Mouse (Mus musculus): ENCODE results near the gene Tmem256. TPM values are rescaled to one million over a fixed set of nuclear protein-coding genes. Genes with fewer than 3 reads are reported as not detected.

The Tmem256 gene
- total and polyA plus RNA-seq, 3 experiments: 185 to 327 (median 206) TPM

DNA sequence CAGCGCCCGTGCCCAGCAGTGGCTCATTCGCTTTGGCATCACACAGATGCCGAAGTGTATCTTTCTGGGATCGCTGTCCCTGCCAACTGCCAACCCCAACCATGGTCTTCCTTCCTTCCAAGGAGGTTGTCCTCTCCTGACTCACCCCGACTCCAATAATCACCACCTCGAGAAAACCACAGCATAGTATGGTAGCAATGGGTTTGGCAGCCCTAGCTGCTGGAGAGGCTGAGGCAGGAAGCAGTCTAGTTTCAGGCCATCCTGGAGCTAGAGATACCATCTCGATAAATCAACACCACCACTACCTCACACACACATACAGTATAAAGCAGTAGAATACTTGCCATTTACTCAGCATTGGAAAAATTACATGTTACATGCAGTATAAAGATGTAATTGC, 19.4 kb upstream of the Tmem256 start:
- dilution Hi-C loops (cut with MboI; ENCODE audit: extremely low pct_ligation_motif_present, extremely low pct_unique_long_range_greater_than_20kb, low sequenced_read_pairs) (no loop called here), in situ Hi-C loops (cut with MboI; ENCODE audit: low pct_ligation_motif_present, low pct_unique_long_range_greater_than_20kb, low sequenced_read_pairs) (no loop called here)
- H3K9ac ChIP-seq (ENCODE audit: insufficient read depth, low read depth): no peak overlapping the region
- H3K79me2 ChIP-seq (replicated peaks; ENCODE audit: control insufficient read depth, extremely low read depth, insufficient read depth, poor library complexity, severe bottlenecking): no peaks in the 10 kb centered on the region
- no peak overlapping the region for H3K4me3 ChIP-seq (replicated peaks in 1 of 3; ENCODE audit: low read depth in 2 of 3, low read length in 2 of 3, poor library complexity in 1 of 3)
- TF ChIP-seq GABPA (IDR thresholded peaks at IDR 0.05; ENCODE audit: insufficient replicate concordance, low read depth, low read length) (no peak), KAT2A (IDR thresholded peaks at IDR 0.05; ENCODE audit: insufficient replicate concordance, low read length) (no peak), ZKSCAN1 (IDR thresholded peaks at IDR 0.05; ENCODE audit: borderline replicate concordance, low read depth, low read length) (no peak), POLR2A (IDR thresholded peaks at IDR 0.05; ENCODE audit: low read depth, low read length) (no peak), USF1 (IDR thresholded peaks at IDR 0.05; ENCODE audit: low read depth, low read length) (no peak), MXI1 (IDR thresholded peaks at IDR 0.05; ENCODE audit: low read depth, low read length) (no peak), IRF4 (IDR thresholded peaks at IDR 0.05; ENCODE audit: low read depth, low read length) (no peak), JUN (IDR thresholded peaks at IDR 0.05; ENCODE audit: insufficient read depth, low read depth, low read length) (no peak), CHD1 (IDR thresholded peaks at IDR 0.05; ENCODE audit: low read depth, low read length) (no peak), NRF1 (IDR thresholded peaks at IDR 0.05; ENCODE audit: low read depth, low read length) (no peak)
- no peaks in the 10 kb centered on the region for H3K36me3 ChIP-seq (replicated peaks in 1 of 2; ENCODE audit: control insufficient read depth in 1 of 2, insufficient read depth in 1 of 2, low read length in 1 of 2)
- no peaks in the 10 kb centered on the region for H3K9me3 ChIP-seq (replicated peaks; ENCODE audit: low read length)
- H3K27ac ChIP-seq (ENCODE audit: insufficient read depth, low read depth): no peak overlapping the region
- peaks cover 65% of the 10 kb centered on the region for H3K27me3 ChIP-seq (replicated peaks)
- no peak for DNase-seq (ENCODE audit: extremely low read depth)
- no peak overlapping the region for H3K4me2 ChIP-seq (ENCODE audit: insufficient read depth, low read depth, poor library complexity, severe bottlenecking)
- peaks cover 0 to under 1% of the 10 kb centered on the region in 2 experiments; a peak in 1 of 4 replicates for H3K4me1 ChIP-seq (ENCODE audit: control insufficient read depth in 1 of 2, insufficient read depth in 2 of 2)

- no peak within 1 kb of the TSS for H3K4me2 ChIP-seq (ENCODE audit: insufficient read depth, low read depth, poor library complexity, severe bottlenecking)
- in situ Hi-C loops (cut with MboI; ENCODE audit: low pct_ligation_motif_present, low pct_unique_long_range_greater_than_20kb, low sequenced_read_pairs): no loop called here
- peaks cover 45% of the 10 kb centered on the region for H3K27me3 ChIP-seq (replicated peaks)
- TF ChIP-seq RAD21 (IDR thresholded peaks at IDR 0.05; ENCODE audit: low read depth, low read length) (no peak), JUN (IDR thresholded peaks at IDR 0.05; ENCODE audit: insufficient read depth, low read depth, low read length) (no peak), UBTF (IDR thresholded peaks at IDR 0.05; ENCODE audit: low read depth, low read length) (no peak), BHLHE40 (IDR thresholded peaks at IDR 0.05; ENCODE audit: low read depth, low read length) (no peak), KAT2A (IDR thresholded peaks at IDR 0.05; ENCODE audit: insufficient replicate concordance, low read length) (no peak), MYC (IDR thresholded peaks at IDR 0.05; ENCODE audit: low read depth, low read length) (no peak), CHD1 (IDR thresholded peaks at IDR 0.05; ENCODE audit: low read depth, low read length) (no peak), IRF4 (IDR thresholded peaks at IDR 0.05; ENCODE audit: low read depth, low read length) (no peak), E2F4 (IDR thresholded peaks at IDR 0.05; ENCODE audit: insufficient replicate concordance, low read depth, low read length) (no peak), USF2 (conservative IDR thresholded peaks at IDR 0.05; ENCODE audit: low read depth, low read length) (no peak), MEF2A (IDR thresholded peaks at IDR 0.05; ENCODE audit: borderline replicate concordance, low read depth, low read length) (no peak), ETS1 (conservative IDR thresholded peaks at IDR 0.05; ENCODE audit: low read depth, low read length) (no peak), MAX (IDR thresholded peaks at IDR 0.05; ENCODE audit: low read length) (no peak), GABPA (IDR thresholded peaks at IDR 0.05; ENCODE audit: insufficient replicate concordance, low read depth, low read length) (no peak), ZNF384 (IDR thresholded peaks at IDR 0.05; ENCODE audit: low read depth, low read length) (no peak), CTCF (conservative IDR thresholded peaks at IDR 0.05 in 1 of 2, IDR thresholded peaks at IDR 0.05 in 1 of 2; ENCODE audit: low read depth in 2 of 2, low read length in 2 of 2) (no peak), ELF1 (IDR thresholded peaks at IDR 0.05; ENCODE audit: low read depth, low read length) (no peak), JUND (conservative IDR thresholded peaks at IDR 0.05; ENCODE audit: low read depth, low read length) (no peak), NELFE (IDR thresholded peaks at IDR 0.05; ENCODE audit: low read depth, low read length) (no peak)
- peaks cover 8% of the 10 kb centered on the region for H3K9me3 ChIP-seq (replicated peaks; ENCODE audit: low read length)
- no peaks in the 10 kb centered on the region for H3K79me2 ChIP-seq (replicated peaks; ENCODE audit: control insufficient read depth, extremely low read depth, insufficient read depth, poor library complexity, severe bottlenecking)
- peaks cover 0 to 3% of the 10 kb centered on the region in 2 experiments for H3K36me3 ChIP-seq (replicated peaks in 1 of 2; ENCODE audit: control insufficient read depth in 1 of 2, insufficient read depth in 1 of 2, low read length in 1 of 2)
- dilution Hi-C loops (cut with MboI; ENCODE audit: extremely low pct_ligation_motif_present, extremely low pct_unique_long_range_greater_than_20kb, low sequenced_read_pairs): no loop called here
- no peak within 1 kb of the TSS for H3K9ac ChIP-seq (ENCODE audit: insufficient read depth, low read depth)
- DNase-seq (ENCODE audit: extremely low read depth): no peak
- H3K27ac ChIP-seq (ENCODE audit: insufficient read depth, low read depth): no peak within 1 kb of the TSS
- peaks cover 0 to 3% of the 10 kb centered on the region in 2 experiments; a peak in 1 of 4 replicates for H3K4me1 ChIP-seq (ENCODE audit: control insufficient read depth in 1 of 2, insufficient read depth in 2 of 2)
- H3K4me3 ChIP-seq (replicated peaks in 1 of 3; ENCODE audit: low read depth in 2 of 3, low read length in 2 of 3, poor library complexity in 1 of 3): no peak within 1 kb of the TSS
Measured at GRCm38 (mm10) chr11:69822080-69822479, 16.2 kb upstream of the Tmem256 start, which contains the start of gene Spem1. TSS of gene Spem1 (minus strand) at chr11:69822180.

All from CH12.LX (cell line).